Mouse (Mus musculus): ENCODE measurements around the gene Mboat7. TPM values are rescaled to one million over a fixed set of nuclear protein-coding genes. Genes with fewer than 3 reads are reported as not detected.
A peak's percentile ranks its signal among the peaks of the same experiment; 100 is the strongest.

The Mboat7 gene
- polyA plus RNA-seq, 1 experiment from 2014 or later = 63.6 TPM

DNA sequence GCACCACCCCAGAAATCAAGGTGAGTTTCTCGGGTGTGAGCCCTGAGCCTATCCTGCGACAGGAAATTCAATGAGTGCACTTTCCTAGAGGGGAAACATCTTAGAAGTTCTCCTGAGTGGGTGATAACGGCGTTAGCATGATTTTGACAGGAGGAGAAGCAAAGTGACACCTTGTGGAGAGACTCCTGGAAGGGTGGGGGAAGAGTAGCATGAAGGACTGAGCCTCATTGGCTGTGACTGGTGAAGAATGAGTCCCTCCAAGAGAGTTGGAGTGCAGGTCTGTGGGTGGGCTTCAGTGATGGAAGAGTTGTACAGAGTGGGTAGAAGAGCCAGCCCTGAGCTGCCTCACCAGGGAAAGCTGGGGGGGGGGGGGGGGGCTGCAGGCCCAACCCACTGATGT, 36.4 kb downstream of the Mboat7 start:
- Histone ChIP-seq H3K9ac (no peak overlapping the region), H3K4me2 (no peak overlapping the region), H3K4me1 (no peaks in the 10 kb centered on the region), H3K27me3 (no peaks in the 10 kb centered on the region), H3K36me3 (peaks cover 99% of the 10 kb centered on the region), H3K9me3 (no peaks in the 10 kb centered on the region), H3K4me3 (no peak overlapping the region), H3K27ac (no peak overlapping the region)
- ATAC-seq (ENCODE audit: insufficient number of reproducible peaks, low FRiP score, low TSS enrichment, low read depth) = no peak
- WGBS = 89% methylated on average over 4 of the region's 4 CpGs

DNA sequence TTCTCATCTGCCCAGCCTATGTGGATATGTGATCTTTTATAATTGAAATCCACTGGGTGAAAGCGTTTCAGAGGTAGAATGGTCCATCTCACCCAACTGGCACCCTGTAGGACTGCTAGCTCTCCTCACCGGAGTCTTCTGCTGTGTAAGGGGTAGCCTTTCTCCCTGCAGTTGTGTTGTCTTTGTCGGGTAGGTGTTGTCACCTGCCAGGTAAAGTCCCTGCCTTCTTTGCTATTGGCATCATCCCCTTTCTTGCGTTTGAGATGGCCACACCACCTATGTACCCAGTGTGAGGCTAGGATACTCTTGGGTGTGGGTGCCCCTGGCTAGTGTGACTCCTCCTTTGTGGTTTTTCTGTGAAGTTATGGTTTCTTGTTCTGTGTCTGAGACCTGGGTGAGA, 46.7 kb downstream of the Mboat7 start:
- WGBS = 56% methylated on average over 4 of the region's 4 CpGs
- peak overlapping the region; percentile 100 for H3K9ac ChIP-seq
- no peaks in the 10 kb centered on the region for H3K27me3 ChIP-seq
- no peaks in the 10 kb centered on the region for H3K9me3 ChIP-seq
- peak overlapping the region; percentile 94 for H3K4me3 ChIP-seq
- H3K27ac ChIP-seq = no peak overlapping the region
- peaks cover 25% of the 10 kb centered on the region for H3K36me3 ChIP-seq
- H3K4me1 ChIP-seq = peaks cover 32% of the 10 kb centered on the region
- peak overlapping the region; percentile 58 for H3K4me2 ChIP-seq
- no peak for ATAC-seq (ENCODE audit: insufficient number of reproducible peaks, low FRiP score, low TSS enrichment, low read depth)

DNA sequence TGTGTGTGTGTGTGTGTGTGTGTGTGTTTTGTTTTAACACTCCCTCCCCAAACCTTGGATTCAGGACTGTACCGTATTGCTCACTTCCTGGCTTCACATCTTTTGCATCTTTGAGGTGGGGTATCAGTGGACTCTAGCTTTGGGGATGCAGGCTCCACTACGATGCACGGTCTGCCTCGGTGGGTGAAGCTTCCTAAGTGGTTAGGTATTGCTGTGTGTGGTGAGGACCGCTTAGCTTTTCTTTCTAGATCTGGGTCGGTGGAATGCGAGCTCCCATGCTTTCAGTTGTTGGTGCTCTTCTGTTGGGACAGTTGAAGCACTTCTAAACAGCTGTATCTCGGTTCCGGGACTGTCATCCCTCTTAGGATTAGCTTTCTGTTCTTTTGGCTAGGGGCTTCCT, 47.1 kb downstream of the Mboat7 start:
- 13% methylated on average over 9 of the region's 9 CpGs for WGBS
- H3K4me3 ChIP-seq = peak overlapping the region; percentile 94
- no peaks in the 10 kb centered on the region for H3K9me3 ChIP-seq
- peaks cover 32% of the 10 kb centered on the region for H3K4me1 ChIP-seq
- H3K27ac ChIP-seq = peak overlapping the region; percentile 99
- H3K27me3 ChIP-seq = no peaks in the 10 kb centered on the region
- peak overlapping the region; percentile 58 for H3K4me2 ChIP-seq
- H3K36me3 ChIP-seq = peaks cover 25% of the 10 kb centered on the region
- no peak for ATAC-seq (ENCODE audit: insufficient number of reproducible peaks, low FRiP score, low TSS enrichment, low read depth)
- H3K9ac ChIP-seq = peak overlapping the region; percentile 100

DNA sequence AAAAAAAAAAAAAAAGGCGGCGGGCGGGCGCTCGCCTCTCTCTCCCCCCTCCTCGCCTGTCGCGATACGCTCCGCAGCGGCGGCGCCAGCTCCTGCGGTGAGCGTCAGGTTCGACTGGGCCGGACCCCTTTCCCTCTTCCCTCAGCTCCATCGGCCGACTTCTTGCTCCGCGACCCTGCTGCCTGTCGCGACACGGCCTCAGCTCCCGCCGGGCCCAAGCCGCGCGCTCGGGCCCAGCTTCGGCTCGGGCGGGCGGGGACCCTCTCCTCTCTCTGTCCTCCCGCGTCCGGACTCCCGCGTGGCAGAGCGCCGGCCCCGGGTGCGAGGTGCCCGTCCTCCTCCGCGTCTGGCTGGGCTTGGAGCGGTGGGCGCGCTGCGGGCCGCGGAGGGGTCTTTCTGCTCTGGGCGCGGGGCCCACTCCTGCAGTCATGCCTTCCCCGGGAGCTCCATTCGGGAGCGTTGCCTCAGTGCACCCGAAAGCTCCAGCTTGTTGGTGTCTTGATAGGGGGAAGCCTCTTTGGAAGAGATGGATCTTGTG, 47.8 kb downstream of the Mboat7 start:
- peaks cover 25% of the 10 kb centered on the region for H3K36me3 ChIP-seq
- peak overlapping the region; percentile 94 for H3K4me3 ChIP-seq
- peak overlapping the region; percentile 99 for H3K27ac ChIP-seq
- ATAC-seq (ENCODE audit: insufficient number of reproducible peaks, low FRiP score, low TSS enrichment, low read depth) = no peak
- H3K4me1 ChIP-seq = peaks cover 32% of the 10 kb centered on the region
- H3K27me3 ChIP-seq = no peaks in the 10 kb centered on the region
- H3K9me3 ChIP-seq = no peaks in the 10 kb centered on the region
- peak overlapping the region; percentile 58 for H3K4me2 ChIP-seq
- WGBS = 0% methylated on average over 56 of the region's 58 CpGs
- H3K9ac ChIP-seq = peak overlapping the region; percentile 100

DNA sequence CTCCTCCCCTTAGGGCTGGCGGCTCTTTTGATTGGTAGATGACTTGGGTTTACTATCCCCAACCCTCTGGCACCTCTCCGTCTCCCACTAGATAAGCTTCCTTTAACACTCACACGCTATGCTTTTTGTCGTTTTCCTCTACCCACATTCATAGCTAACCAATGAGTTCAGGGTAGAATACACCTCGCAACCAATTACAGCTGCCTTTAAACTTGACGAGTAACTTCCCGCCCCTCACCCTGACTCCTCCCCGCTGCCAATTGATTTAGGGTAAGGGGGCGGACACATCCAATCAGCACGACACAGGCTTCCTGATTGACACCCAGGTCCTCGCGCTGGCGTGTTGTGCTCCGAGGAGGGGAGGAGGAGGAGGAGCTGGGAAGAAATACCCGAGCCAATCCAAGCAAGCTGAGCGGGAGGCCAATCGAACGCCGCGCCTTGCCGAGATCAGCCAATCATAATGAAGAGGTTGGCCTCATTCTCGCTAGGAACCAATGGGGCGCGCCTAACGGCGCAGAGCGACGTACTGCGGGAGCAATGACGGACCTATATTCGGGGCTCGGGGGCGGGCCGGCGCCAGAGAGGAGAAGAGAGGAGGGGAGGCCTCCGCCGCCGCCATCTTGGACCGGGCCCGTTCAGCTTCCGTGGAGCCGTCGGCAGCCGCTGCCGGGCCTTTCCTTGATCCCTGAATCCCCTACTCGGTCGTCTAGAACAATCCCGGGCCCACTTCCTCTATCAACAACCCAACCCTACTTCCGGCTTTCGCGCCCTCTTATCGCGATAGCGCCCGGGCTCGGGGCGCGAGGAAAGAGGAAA, 48.4 kb downstream of the Mboat7 start, which contains the start of gene Cnot3:
Cnot3 (plus strand) TSS at position 597 of the 816 bp plus-strand sequence.
- Histone ChIP-seq H3K9me3 (no peaks in the 10 kb centered on the region), H3K36me3 (peaks cover 25% of the 10 kb centered on the region), H3K9ac (peak within 1 kb of the TSS; percentile 100), H3K27me3 (no peaks in the 10 kb centered on the region), H3K4me1 (peaks cover 32% of the 10 kb centered on the region), H3K4me2 (peak within 1 kb of the TSS; percentile 58), H3K4me3 (peak within 1 kb of the TSS; percentile 94), H3K27ac (peak within 1 kb of the TSS; percentile 99)
- peak; percentile 99 for ATAC-seq (ENCODE audit: insufficient number of reproducible peaks, low FRiP score, low TSS enrichment, low read depth)
- WGBS = 1% methylated on average over 57 of the region's 58 CpGs

DNA sequence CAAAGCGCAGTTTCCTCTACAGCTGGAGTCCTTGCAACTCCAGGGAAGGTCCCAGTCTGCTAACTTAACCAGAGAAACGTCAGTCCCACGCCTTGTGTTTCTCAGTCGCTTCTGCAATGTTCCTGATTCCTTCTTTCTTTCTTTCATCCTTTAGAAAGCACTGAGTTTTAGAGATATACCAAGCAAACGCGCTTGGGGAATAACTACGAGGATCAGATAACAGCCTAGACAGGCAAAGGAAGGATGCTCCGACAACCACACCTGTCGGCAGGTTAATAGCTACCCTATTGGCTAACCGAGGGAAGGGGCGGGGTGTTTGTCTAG, 49.0 kb downstream of the Mboat7 start:
- Histone ChIP-seq H3K9ac (no peak overlapping the region), H3K27ac (peak overlapping the region; percentile 82), H3K4me1 (peaks cover 32% of the 10 kb centered on the region), H3K4me3 (peak overlapping the region; percentile 94), H3K27me3 (no peaks in the 10 kb centered on the region), H3K9me3 (no peaks in the 10 kb centered on the region), H3K36me3 (peaks cover 26% of the 10 kb centered on the region), H3K4me2 (peak overlapping the region; percentile 58)
- no peak for ATAC-seq (ENCODE audit: insufficient number of reproducible peaks, low FRiP score, low TSS enrichment, low read depth)
- WGBS = 1% methylated on average over 11 of the region's 11 CpGs

DNA sequence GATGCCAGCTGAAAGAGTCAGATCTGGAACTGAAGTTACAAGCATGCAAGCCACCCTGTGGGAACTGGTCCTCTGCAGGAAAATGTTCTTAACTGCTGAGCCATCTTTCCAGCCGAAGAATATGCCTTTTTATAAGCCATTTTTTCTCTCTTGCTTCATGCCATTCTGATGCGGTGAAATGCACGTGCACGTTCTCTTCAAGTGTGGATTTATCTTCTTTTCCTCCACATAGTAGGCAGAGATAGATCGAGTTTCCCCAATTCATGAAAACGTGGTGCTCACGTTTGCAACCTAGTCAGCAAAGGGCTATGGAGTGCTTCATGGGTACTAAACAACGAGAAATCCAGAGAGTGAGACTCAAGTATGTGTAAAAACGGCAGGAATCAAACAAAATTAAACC, 49.5 kb downstream of the Mboat7 start:
- Histone ChIP-seq H3K27ac (no peak overlapping the region), H3K27me3 (no peaks in the 10 kb centered on the region), H3K9me3 (no peaks in the 10 kb centered on the region), H3K36me3 (peaks cover 30% of the 10 kb centered on the region), H3K4me2 (peak overlapping the region; percentile 58), H3K4me3 (peak overlapping the region; percentile 94), H3K4me1 (peaks cover 32% of the 10 kb centered on the region), H3K9ac (no peak overlapping the region)
- ATAC-seq (ENCODE audit: insufficient number of reproducible peaks, low FRiP score, low TSS enrichment, low read depth) = no peak
- 19% methylated on average over 9 of the region's 9 CpGs for WGBS

DNA sequence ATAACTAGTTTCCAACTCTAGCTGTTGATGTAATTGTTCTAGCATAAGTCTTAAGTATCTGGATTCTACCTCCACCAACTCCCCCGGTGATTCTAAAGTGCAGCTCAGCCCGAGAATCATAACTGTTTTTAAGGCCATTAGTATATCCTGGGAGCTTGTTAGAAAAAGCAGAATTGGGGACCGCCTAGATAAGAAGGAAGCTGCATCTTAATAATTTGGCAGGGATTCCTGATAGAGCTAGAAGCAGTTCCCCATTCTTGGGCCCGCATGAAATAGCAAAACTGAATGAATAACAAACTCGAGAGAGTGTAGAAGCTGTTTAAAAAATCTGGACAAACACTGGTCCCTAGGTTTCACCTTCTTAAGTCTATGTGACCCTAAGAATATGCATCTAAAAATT, 49.9 kb downstream of the Mboat7 start:
- Histone ChIP-seq H3K4me2 (no peak overlapping the region), H3K9me3 (no peaks in the 10 kb centered on the region), H3K27ac (no peak overlapping the region), H3K36me3 (peaks cover 35% of the 10 kb centered on the region), H3K4me1 (peaks cover 30% of the 10 kb centered on the region), H3K27me3 (no peaks in the 10 kb centered on the region), H3K4me3 (no peak overlapping the region), H3K9ac (no peak overlapping the region)
- no peak for ATAC-seq (ENCODE audit: insufficient number of reproducible peaks, low FRiP score, low TSS enrichment, low read depth)
- WGBS = 65% methylated on average over 5 of the region's 5 CpGs

DNA sequence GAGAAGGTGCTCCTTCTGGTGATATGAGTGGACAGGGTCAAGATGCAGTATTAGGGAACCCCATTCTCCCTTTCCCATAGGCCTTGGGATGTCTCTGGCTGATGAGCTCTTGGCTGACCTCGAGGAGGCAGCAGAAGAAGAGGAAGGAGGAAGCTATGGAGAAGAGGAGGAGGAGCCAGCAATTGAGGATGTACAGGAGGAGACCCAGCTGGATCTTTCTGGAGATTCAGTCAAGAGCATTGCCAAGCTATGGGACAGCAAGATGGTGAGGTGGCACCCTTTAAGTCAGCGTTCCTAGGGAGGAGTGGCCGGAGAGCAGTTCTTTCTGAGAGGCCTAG, 62.9 kb downstream of the Mboat7 start:
- peak overlapping the region; percentile 70 for H3K9ac ChIP-seq
- WGBS = 50% methylated on average over 3 of the region's 3 CpGs
- H3K9me3 ChIP-seq = no peaks in the 10 kb centered on the region
- H3K27ac ChIP-seq = no peak overlapping the region
- peaks cover 24% of the 10 kb centered on the region for H3K4me1 ChIP-seq
- H3K27me3 ChIP-seq = no peaks in the 10 kb centered on the region
- no peak for ATAC-seq (ENCODE audit: insufficient number of reproducible peaks, low FRiP score, low TSS enrichment, low read depth)
- peaks cover 43% of the 10 kb centered on the region for H3K36me3 ChIP-seq
- peak overlapping the region; percentile 66 for H3K4me3 ChIP-seq
- peak overlapping the region; percentile 93 for H3K4me2 ChIP-seq

DNA sequence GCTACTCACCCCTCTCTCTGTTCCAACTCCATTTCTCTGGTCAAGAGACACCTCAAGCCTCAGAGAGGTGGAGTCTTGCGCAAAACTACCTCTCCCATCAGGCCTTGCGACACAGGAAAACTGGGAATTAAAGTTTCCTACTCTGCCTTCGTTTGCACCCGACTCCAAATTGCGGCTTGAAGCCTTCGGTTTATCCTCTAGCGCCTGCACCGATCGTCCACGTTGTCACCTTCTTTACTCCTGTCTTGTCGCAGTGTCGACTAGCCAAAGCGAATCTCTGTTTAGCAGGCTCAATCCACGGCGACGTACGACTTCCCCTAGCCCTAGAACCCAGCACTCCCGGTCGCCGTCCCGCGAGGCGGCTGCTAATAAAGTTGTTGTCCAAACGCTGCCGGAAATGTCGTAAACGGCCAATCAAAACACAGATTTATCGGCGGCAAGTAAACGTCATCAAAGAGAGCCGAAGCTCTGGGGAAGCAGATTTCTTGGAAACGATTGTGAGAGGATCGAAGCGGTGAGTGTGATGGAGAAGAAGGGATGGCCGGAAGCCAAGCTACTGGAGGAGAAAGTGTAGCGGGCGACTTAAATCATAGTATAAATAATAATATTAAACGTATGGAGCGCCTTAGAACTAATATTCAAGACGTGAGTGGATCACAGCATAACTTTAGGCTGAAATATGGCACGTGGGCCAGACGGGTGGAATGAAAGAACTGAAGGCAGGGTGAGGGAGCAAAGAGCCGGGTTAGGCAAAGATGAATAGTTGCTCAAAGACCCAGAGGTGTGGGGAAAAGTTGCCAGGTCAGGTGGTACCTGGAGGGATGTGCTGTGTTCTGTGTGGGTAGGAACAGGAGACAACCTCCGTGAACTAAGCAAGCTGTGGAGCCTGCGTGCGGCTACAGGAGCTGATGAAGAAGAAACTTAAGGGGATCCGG, 63.5 kb downstream of the Mboat7 start, which contains the start of the genes Tfpt and Prpf31:
Tfpt (minus strand) TSS at position 387 of the 935 bp plus-strand sequence.
Prpf31 (plus strand) TSS at position 443 of the 935 bp plus-strand sequence.
- Histone ChIP-seq H3K27ac (peak within 1 kb of the TSS; percentile 89), H3K4me3 (peak within 1 kb of the TSS; percentile 66), H3K4me1 (peaks cover 24% of the 10 kb centered on the region), H3K27me3 (no peaks in the 10 kb centered on the region), H3K4me2 (peak within 1 kb of the TSS; percentile 93), H3K36me3 (peaks cover 43% of the 10 kb centered on the region), H3K9ac (peak within 1 kb of the TSS; percentile 70), H3K9me3 (no peaks in the 10 kb centered on the region)
- WGBS = under 1% methylated on average over 47 of the region's 47 CpGs
- ATAC-seq (ENCODE audit: insufficient number of reproducible peaks, low FRiP score, low TSS enrichment, low read depth) = peak; percentile 84

DNA sequence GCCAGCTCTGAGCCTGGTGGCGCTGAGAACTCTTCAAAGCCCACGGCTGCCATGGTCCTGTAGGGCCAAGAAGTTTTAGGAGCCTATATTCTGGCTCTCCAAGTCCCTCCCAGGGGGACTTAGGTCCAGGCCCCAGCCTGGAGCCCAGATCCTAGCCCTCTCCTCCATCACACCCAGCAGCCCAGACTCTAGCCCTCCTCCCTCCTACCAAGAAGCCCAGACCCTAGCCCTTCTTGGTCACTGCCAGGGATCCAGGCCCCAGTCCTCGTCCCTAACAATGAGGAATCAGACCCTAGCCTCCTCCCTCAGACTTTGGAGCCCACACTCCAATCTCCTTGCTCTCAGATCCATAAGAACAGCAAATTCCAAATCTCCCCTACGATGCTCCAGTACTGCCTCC, 64.3 kb downstream of the Mboat7 start:
- no peaks in the 10 kb centered on the region for H3K27me3 ChIP-seq
- peak overlapping the region; percentile 93 for H3K4me2 ChIP-seq
- H3K9me3 ChIP-seq = no peaks in the 10 kb centered on the region
- no peak for ATAC-seq (ENCODE audit: insufficient number of reproducible peaks, low FRiP score, low TSS enrichment, low read depth)
- peaks cover 24% of the 10 kb centered on the region for H3K4me1 ChIP-seq
- H3K4me3 ChIP-seq = peak overlapping the region; percentile 66
- peak overlapping the region; percentile 70 for H3K9ac ChIP-seq
- 27% methylated on average over 4 of the region's 4 CpGs for WGBS
- H3K36me3 ChIP-seq = peaks cover 44% of the 10 kb centered on the region
- H3K27ac ChIP-seq = peak overlapping the region; percentile 89

Measured in limb, embryonic 15.5 days (tissue).